Mouse (Mus musculus) MEL (cell line): ENCODE measurements at regions not wholly inside any gene's neighbourhood (a gene's known extent, or its start where the extent isn't known, plus 50 kb on each side); places are given as distances from the start of the nearest gene placed in this dataset.

ENCODE experiments used
- DNase-seq: peaks from one replicate; pipeline ENCODE4 v3.0.0; 2011; ENCODE audit warnings: low read depth, low spot score
- H3K27ac ChIP-seq: 2 replicates; pipeline ENCODE4 v1.5.1; 2012; ENCODE audit warnings: low read depth, mild to moderate bottlenecking, control low read depth, low read length, moderate library complexity; ENCODE audit not compliant: control insufficient read depth
- H3K27me3 ChIP-seq, 2 experiments: fragments of 150-350 bp in 1 of 2; sonication (generic) in 1 of 2; 2 replicates each; pipeline ENCODE4 v1.6.1; 2012; ENCODE audit warnings: low read length in 2 of 2, mild to moderate bottlenecking in 2 of 2, improper control_type of control experiment in 1 of 2, moderate library complexity in 1 of 2; ENCODE audit not compliant: insufficient read depth in 2 of 2, control insufficient read depth in 1 of 2
- H3K36me3 ChIP-seq, 2 experiments: 2 replicates each; pipeline ENCODE4 v1.6.1; 2012 to 2014; ENCODE audit warnings: low read length in 2 of 2, improper control_type of control experiment in 1 of 2, inconsistent platforms in 1 of 2, mild to moderate bottlenecking in 1 of 2; ENCODE audit not compliant: insufficient read depth in 2 of 2, control insufficient read depth in 1 of 2
- H3K4me1 ChIP-seq, 2 experiments: fragments of 150-350 bp in 1 of 2; sonication (generic) in 1 of 2; 2 replicates each; pipeline ENCODE4 v1.6.1; 2012; ENCODE audit warnings: low read length in 2 of 2, improper control_type of control experiment in 1 of 2, mild to moderate bottlenecking in 1 of 2; ENCODE audit not compliant: insufficient read depth in 2 of 2, control insufficient read depth in 1 of 2
- H3K4me3 ChIP-seq, 2 experiments: fragments of 150-350 bp in 1 of 2; sonication (generic) in 1 of 2; 2 replicates each; pipeline ENCODE4 v1.5.1; 2012; ENCODE audit warnings: low read depth in 2 of 2, low read length in 2 of 2, mild to moderate bottlenecking in 2 of 2, moderate library complexity in 2 of 2, control low read depth in 1 of 2, improper control_type of control experiment in 1 of 2; ENCODE audit not compliant: control insufficient read depth in 1 of 2, insufficient read depth in 1 of 2
- H3K79me2 ChIP-seq: 2 replicates; pipeline ENCODE4 v1.6.1; 2012; ENCODE audit warnings: mild to moderate bottlenecking, low read length, moderate library complexity; ENCODE audit not compliant: control insufficient read depth, poor library complexity, insufficient read depth
- H3K9ac ChIP-seq: 2 replicates; pipeline ENCODE4 v1.6.1; 2012; ENCODE audit warnings: low read depth, mild to moderate bottlenecking, control low read depth, low read length, moderate library complexity; ENCODE audit not compliant: control insufficient read depth, poor library complexity, severe bottlenecking
- H3K9me3 ChIP-seq: fragments of 150-350 bp; sonication (generic); replicated peaks from 2 replicates; pipeline ENCODE4 v1.6.1; 2012; ENCODE audit warnings: mild to moderate bottlenecking, low read length, improper control_type of control experiment, moderate library complexity; ENCODE audit not compliant: insufficient read depth
- BHLHE40 ChIP-seq: IDR thresholded peaks from 2 replicates; pipeline ENCODE4 v1.6.1; 2012; ENCODE audit warnings: low read depth, mild to moderate bottlenecking, inconsistent platforms, low read length, improper control_type of control experiment, borderline replicate concordance
- CHD2 ChIP-seq: IDR thresholded peaks from 2 replicates; pipeline ENCODE4 v1.6.1; 2011; ENCODE audit warnings: low read length, improper control_type of control experiment
- CTCF ChIP-seq, 3 experiments: IDR thresholded peaks in 2 of 3; conservative IDR thresholded peaks in 1 of 3; 2 replicates each; pipeline ENCODE4 v1.5.1; 2011 to 2012; ENCODE audit warnings: low read length in 3 of 3, low read depth in 2 of 3, mild to moderate bottlenecking in 2 of 3, improper control_type of control experiment in 1 of 3, inconsistent platforms in 1 of 3, mixed read lengths in 1 of 3, moderate library complexity in 1 of 3; ENCODE audit not compliant: control insufficient read depth in 1 of 3, insufficient read depth in 1 of 3, poor library complexity in 1 of 3, severe bottlenecking in 1 of 3
- ELF1 ChIP-seq: IDR thresholded peaks from 2 replicates; pipeline ENCODE4 v1.6.1; 2014; ENCODE audit warnings: low read depth, mild to moderate bottlenecking, inconsistent platforms, low read length, improper control_type of control experiment, moderate library complexity
- EP300 ChIP-seq, 2 experiments: IDR thresholded peaks; 2 replicates each; pipeline ENCODE4 v1.6.1; 2011; ENCODE audit warnings: improper control_type of control experiment in 2 of 2, low read length in 2 of 2, low read depth in 1 of 2, mild to moderate bottlenecking in 1 of 2
- GABPA ChIP-seq: IDR thresholded peaks from 2 replicates; pipeline ENCODE4 v1.6.1; 2012; ENCODE audit warnings: low read depth, mild to moderate bottlenecking, inconsistent platforms, low read length, improper control_type of control experiment, moderate library complexity
- GATA1 ChIP-seq: IDR thresholded peaks from 2 replicates; pipeline ENCODE4 v1.6.1; 2011; ENCODE audit warnings: low read depth, low read length, improper control_type of control experiment
- KAT2A ChIP-seq: conservative IDR thresholded peaks from 2 replicates; pipeline ENCODE4 v1.6.1; 2012; ENCODE audit warnings: low read depth, low read length, improper control_type of control experiment, inconsistent platforms
- MAFK ChIP-seq: IDR thresholded peaks from 2 replicates; pipeline ENCODE4 v1.6.1; 2011; ENCODE audit warnings: low read depth, mild to moderate bottlenecking, low read length, improper control_type of control experiment, borderline replicate concordance
- MAX ChIP-seq: IDR thresholded peaks from 2 replicates; pipeline ENCODE4 v1.6.1; 2011; ENCODE audit warnings: low read length, improper control_type of control experiment
- MAZ ChIP-seq: IDR thresholded peaks from 2 replicates; pipeline ENCODE4 v1.6.1; 2012; ENCODE audit warnings: low read depth, mild to moderate bottlenecking, inconsistent platforms, low read length, improper control_type of control experiment
- MEF2A ChIP-seq: IDR thresholded peaks from 2 replicates; pipeline ENCODE4 v1.6.1; 2014; ENCODE audit warnings: low read depth, mild to moderate bottlenecking, inconsistent platforms, low read length, improper control_type of control experiment; ENCODE audit not compliant: poor library complexity, insufficient replicate concordance, severe bottlenecking; ENCODE audit errors: extremely low read depth
- MXI1 ChIP-seq: IDR thresholded peaks from 2 replicates; pipeline ENCODE4 v1.6.1; 2011; ENCODE audit warnings: mild to moderate bottlenecking, low read depth, low read length, improper control_type of control experiment
- MYB ChIP-seq: IDR thresholded peaks from 2 replicates; pipeline ENCODE4 v1.6.1; 2011; ENCODE audit warnings: mild to moderate bottlenecking, low read depth, low read length, improper control_type of control experiment
- NELFE ChIP-seq: IDR thresholded peaks from 2 replicates; pipeline ENCODE4 v1.6.1; 2011; ENCODE audit warnings: low read depth, low read length, improper control_type of control experiment
- NRF1 ChIP-seq: IDR thresholded peaks from 2 replicates; pipeline ENCODE4 v1.6.1; 2014; ENCODE audit warnings: low read depth, mild to moderate bottlenecking, inconsistent platforms, low read length, improper control_type of control experiment, moderate library complexity; ENCODE audit not compliant: poor library complexity, insufficient read depth, severe bottlenecking
- POLR2AphosphoS2 ChIP-seq: IDR thresholded peaks from 2 replicates; pipeline ENCODE4 v1.6.1; 2011; ENCODE audit warnings: low read length, improper control_type of control experiment
- RCOR1 ChIP-seq: IDR thresholded peaks from 2 replicates; pipeline ENCODE4 v1.6.1; 2012; ENCODE audit warnings: low read depth, mild to moderate bottlenecking, inconsistent platforms, low read length, improper control_type of control experiment
- SIN3A ChIP-seq: IDR thresholded peaks from 2 replicates; pipeline ENCODE4 v1.6.1; 2012; ENCODE audit warnings: low read length, improper control_type of control experiment, inconsistent platforms
- TAL1 ChIP-seq: IDR thresholded peaks from 2 replicates; pipeline ENCODE4 v1.6.1; 2012; ENCODE audit warnings: mild to moderate bottlenecking, inconsistent platforms, low read length, moderate library complexity, mixed read lengths
- TCF12 ChIP-seq: IDR thresholded peaks from 2 replicates; pipeline ENCODE4 v1.6.1; 2014; ENCODE audit warnings: low read depth, mild to moderate bottlenecking, inconsistent platforms, low read length, improper control_type of control experiment, moderate library complexity
- UBTF ChIP-seq: IDR thresholded peaks from 2 replicates; pipeline ENCODE4 v1.6.1; 2012; ENCODE audit warnings: low read depth, mild to moderate bottlenecking, inconsistent platforms, low read length, improper control_type of control experiment, moderate library complexity, borderline replicate concordance; ENCODE audit not compliant: insufficient read depth

- no peak for DNase-seq
- H3K36me3 ChIP-seq: no peaks in the 10 kb centered on the region
- H3K4me1 ChIP-seq: no peaks in the 10 kb centered on the region
- H3K9me3 ChIP-seq: no peaks in the 10 kb centered on the region
- no peak for TF ChIP-seq MEF2A
- TF ChIP-seq RCOR1: no peak
- TF ChIP-seq POLR2AphosphoS2: no peak
- no peak for TF ChIP-seq MYB
- no peak for TF ChIP-seq MAFK
- TF ChIP-seq BHLHE40: no peak
- no peak for TF ChIP-seq KAT2A
- no peak overlapping the region for H3K27ac ChIP-seq
- H3K9ac ChIP-seq: no peak overlapping the region
- no peak overlapping the region for H3K4me3 ChIP-seq
- no peaks in the 10 kb centered on the region for H3K79me2 ChIP-seq
- no peaks in the 10 kb centered on the region for H3K27me3 ChIP-seq
Measured at GRCm38 (mm10) chr12:110154225-110154962, 124.5 kb upstream of the Dio3 start.

DNA sequence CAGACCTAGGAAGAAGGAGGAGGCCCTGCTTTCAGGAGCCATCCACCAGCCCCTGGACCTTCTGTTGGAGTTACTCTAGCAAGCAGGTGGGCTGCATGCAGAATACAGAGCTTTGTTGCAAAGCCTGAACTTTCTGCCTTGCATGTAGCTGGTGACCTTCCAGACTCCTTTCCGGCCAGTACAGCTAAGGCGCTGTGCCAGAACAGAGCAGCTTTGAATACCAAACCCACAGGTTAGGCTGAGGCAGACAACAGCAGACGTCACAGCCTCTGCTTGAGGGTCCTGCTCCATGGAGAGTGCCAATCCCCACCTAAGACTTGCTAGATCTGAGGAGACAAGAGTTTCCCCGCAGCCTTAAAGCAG is 123.9 kb upstream of the Dio3 start:
- H3K4me3 ChIP-seq: no peak overlapping the region

DNA sequence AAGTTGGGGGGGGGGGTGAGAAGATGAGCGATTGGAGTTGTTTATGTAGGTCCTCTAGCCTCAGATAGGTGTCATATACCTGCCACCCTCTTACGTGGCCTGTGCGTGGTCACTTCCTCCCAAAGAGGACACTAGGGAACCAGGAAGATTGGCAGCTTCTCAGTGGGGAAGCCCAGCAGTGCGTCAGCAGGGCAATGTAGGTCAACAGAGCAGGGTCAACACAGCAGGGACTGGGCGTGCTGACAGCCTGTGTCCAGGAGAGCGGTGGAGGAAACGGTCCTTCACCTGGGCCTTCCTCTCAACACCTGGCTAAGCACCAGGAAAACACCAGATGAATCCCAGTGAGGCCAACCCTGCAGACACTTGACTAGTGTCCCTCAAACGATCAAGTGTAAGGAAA is 122.4 kb upstream of the Dio3 start:
- Histone ChIP-seq H3K4me3 (no peak overlapping the region), H3K27ac (no peak overlapping the region), H3K4me1 (no peaks in the 10 kb centered on the region), H3K9me3 (no peaks in the 10 kb centered on the region), H3K27me3 (no peaks in the 10 kb centered on the region), H3K36me3 (no peaks in the 10 kb centered on the region), H3K9ac (no peak overlapping the region), H3K79me2 (no peaks in the 10 kb centered on the region)
- TF ChIP-seq MAZ (no peak), MXI1 (no peak), TCF12 (no peak), MYB (no peak), RCOR1 (no peak), MAX (no peak)
- DNase-seq: no peak

More for the DNA sequence above, 123.9 kb upstream of the Dio3 start:
- TF ChIP-seq NELFE (no peak), CHD2 (no peak), CTCF (IDR thresholded peaks at IDR 0.05 in 2 of 3, conservative IDR thresholded peaks at IDR 0.05 in 1 of 3; ENCODE audit: control insufficient read depth in 1 of 3, insufficient read depth in 1 of 3, low read depth in 2 of 3, low read length in 3 of 3, poor library complexity in 1 of 3, severe bottlenecking in 1 of 3) (no peak), GABPA (no peak), UBTF (no peak), MAX (no peak), MYB (no peak), NRF1 (no peak), SIN3A (no peak), GATA1 (no peak), ELF1 (no peak), MXI1 (no peak), EP300 (IDR thresholded peaks at IDR 0.05; ENCODE audit: low read depth in 1 of 2, low read length in 2 of 2) (no peak), TAL1 (no peak), MAFK (no peak), KAT2A (no peak), RCOR1 (no peak)
- H3K36me3 ChIP-seq: no peaks in the 10 kb centered on the region
- no peaks in the 10 kb centered on the region for H3K27me3 ChIP-seq
- H3K9ac ChIP-seq: no peak overlapping the region
- H3K9me3 ChIP-seq: no peaks in the 10 kb centered on the region
- no peak for DNase-seq
- H3K27ac ChIP-seq: no peak overlapping the region
- H3K4me1 ChIP-seq: no peaks in the 10 kb centered on the region
- no peaks in the 10 kb centered on the region for H3K79me2 ChIP-seq
